Mouse (Mus musculus) frontal cortex, postnatal 25 days (tissue): ENCODE measurements at regions not wholly inside any gene's neighbourhood (a gene's known extent, or its start where the extent isn't known, plus 50 kb on each side); places are given as distances from the start of the nearest gene placed in this dataset.

Experiments
- DNase-seq, 2 experiments: peaks; one replicate each; pipeline ENCODE4 v3.0.0; 2022; ENCODE audit warnings: low spot score in 2 of 2

DNA sequence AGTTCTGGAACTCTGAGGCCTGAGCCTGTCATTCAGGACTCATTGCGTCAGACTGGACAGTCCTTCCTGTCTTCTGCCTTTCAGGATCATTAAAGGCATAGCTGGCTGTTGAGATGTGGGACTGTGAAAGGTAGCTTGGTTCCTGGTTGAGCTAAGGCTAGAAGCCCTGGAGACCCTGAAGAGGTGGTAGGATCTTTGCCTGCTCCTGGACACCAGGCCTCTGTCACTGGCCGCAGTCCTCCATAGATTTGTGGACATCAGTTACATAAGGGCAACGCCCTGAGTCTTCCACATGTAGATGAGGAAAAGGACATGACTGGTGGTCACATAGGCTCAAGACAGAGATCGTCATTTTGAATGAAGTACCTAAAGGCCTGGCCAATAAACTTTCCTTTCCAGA, 127.9 kb downstream of the Opa1 start:
- DNase-seq: no peak

- no peak for DNase-seq
Observed at GRCm38 (mm10) chr16:29707656-29708055, 128.5 kb downstream of the Opa1 start.

DNA sequence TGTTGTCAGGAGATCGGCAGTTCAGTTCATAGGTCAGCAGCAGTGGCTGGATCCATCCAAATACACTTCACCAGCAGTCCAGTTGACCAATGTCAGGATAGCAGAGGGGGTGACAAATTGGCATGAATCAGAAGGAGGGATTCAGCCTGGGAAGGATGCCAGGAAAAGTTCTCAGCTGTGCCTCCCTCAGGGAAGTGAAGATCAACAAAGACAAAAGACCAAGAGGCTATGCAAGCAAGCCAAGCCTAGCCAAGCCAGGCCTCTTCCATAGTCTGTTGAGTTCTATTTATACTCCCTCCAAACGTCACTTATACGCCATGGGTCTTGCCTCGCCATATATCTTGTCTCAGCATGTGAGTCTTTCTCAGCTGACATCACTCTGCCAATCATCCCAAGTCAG, 129.9 kb downstream of the Opa1 start:
- DNase-seq: no peak

DNA sequence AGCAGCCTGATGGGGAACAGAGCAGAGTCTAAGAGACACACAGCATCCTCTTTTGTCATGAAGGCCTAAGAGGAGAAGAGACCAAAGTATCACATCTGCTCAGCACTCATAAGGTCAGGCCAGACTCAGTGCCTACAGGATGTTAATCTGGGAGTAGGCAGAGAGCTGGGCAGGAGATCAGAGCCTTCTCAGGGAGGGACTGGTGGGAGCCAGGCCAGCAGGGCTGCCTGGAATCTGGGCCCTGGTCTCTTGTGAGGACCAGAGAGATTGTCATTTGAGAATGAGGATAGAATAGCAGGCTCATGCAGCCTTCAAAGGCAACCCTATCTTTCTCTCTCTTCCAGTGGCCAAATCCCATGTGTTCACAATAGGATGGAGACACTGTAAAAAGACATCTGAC, 132.3 kb downstream of the Opa1 start:
- DNase-seq: no peak

DNA sequence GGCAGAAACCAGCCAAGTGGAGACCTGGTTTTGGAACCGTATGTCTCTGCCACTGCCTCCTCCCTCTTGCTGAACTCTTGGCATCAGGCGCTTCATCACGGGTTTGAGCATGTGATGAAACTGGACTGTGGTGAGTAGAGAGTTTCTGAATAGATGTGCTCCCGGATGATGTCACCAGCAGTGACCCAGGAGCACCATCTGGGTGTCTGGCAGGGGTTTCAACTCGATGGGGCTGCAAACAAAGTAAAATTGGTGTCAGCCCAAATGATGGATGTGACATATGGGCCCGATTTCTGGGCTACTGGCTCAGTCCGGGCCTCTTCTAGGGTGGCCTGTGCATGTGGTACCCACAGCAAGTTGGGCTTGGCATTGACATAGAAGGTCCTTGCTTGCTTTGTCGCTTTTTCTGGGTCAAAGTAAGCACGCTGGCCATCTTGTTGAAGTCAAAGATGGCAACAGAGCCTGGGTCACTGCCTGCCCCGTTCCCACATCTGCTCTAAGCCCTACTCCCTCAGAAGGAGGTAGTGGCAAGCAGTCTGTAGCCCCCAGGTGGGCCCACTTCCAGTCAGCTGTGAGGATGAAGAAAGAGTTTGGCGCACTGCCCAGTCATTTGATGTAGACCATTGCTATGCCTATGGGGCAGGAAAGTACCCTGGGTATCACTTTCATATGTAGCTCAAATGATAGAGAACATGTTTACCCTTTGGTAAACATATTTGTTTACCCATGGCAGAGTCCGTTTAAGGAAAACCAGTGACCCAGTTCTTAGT, 133.0 kb downstream of the Opa1 start:
- no peak for DNase-seq

- DNase-seq: no peak
Observed at GRCm38 (mm10) chr16:29714612-29715127, 135.5 kb downstream of the Opa1 start.

DNA sequence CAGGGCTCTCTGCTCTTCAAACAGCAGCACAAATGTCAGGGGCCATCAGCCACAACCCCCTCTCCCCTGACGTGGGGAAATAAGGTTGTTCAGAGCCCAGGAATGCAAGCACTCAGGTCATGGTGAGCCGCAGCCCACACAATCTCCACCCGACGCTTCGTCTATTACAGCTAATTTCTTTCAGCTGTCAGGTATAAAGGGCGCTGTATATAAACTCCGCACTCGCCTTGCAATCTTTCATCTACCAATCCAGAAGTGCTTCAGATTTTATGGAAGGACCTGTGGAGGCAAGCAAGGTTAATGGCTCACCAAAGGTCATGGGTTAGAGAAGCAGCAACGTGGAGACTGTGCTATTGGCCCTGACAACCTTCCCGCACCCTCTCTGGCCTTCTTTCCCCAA, 139.8 kb downstream of the Opa1 start:
- DNase-seq: no peak

DNA sequence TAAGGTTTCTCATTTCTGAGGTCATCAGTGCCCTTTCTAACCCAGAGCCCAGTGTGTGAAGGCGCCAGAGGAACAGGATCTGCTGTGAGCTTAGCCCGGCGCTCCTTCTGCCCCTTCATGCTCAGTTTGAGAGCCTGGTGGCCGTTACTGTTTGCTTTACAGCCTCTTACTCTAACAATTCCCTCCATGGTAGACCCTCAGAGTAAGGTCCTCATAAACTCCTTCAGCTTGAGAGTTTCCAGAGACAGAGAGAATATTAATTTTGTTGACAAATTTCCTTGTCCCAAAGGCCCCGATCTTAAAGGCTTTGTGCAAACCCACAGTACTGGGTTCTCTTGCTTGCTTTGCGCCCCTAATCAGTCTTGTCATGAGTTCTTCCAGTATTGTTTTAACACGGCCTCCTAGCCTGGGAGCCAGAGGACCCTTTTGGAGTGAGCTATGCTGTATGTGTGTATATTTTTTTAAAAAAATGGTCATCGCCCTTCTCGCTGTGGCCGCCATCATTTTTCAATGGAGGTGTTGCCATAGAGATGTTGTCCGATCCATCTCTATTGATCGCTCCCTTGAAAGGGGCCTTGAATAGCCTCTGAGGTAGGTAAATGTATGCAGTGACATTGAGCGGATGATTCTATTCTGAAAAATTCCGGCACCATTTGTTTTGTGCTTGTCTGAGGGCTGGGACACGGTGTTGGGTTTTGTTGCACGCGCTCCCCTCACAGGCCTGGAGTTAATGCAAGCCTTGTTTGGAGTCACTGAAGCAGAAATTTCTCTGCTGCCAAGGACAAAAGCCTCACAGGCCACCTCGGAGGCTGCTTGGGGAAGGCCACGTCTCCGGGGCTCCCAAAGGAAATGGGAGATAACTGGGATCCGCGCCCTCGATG, 140.7 kb downstream of the Opa1 start:
- no peak for DNase-seq

- DNase-seq: no peak
Observed at GRCm38 (mm10) chr16:29725153-29725552, 146.0 kb downstream of the Opa1 start.

DNA sequence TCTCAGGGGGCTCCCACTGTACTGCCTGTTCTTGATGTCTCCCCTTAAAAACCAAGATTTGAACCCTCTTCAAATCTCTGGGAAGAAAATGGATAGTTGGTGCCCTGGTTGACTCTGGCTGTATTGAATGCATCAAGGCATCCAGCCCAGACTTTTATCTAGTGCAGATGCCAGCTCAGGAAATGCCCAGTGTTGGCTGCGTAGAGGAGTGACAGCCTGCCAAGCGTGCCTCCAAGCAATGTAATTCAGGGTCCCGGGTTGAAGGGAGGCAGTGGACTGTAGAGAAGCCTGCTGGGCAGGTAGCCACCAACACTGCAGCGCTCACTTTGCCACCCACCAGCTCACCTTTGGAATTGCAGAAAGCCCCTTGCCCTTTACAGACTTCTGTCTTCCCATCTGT, 146.4 kb downstream of the Opa1 start:
- no peak for DNase-seq

DNA sequence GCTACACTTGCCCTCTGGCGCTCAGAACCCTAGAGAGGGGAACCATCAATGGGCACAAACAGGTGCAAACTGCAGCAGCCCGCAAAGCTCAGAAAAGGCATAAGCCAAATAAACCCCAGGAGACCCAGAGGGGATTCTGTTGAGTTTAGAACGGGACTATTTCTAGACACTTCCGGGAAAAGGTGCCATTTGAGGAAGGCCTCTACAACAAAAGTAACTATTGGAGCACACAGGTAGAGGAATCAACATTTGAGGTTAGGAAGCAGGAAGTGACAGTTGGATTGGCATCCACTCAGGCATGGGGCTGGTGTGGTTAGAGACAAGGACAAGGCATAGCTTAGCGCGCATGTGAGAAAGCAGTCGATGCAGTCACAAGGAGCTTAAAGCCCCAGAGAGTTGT, 148.3 kb downstream of the Opa1 start:
- DNase-seq: no peak

DNA sequence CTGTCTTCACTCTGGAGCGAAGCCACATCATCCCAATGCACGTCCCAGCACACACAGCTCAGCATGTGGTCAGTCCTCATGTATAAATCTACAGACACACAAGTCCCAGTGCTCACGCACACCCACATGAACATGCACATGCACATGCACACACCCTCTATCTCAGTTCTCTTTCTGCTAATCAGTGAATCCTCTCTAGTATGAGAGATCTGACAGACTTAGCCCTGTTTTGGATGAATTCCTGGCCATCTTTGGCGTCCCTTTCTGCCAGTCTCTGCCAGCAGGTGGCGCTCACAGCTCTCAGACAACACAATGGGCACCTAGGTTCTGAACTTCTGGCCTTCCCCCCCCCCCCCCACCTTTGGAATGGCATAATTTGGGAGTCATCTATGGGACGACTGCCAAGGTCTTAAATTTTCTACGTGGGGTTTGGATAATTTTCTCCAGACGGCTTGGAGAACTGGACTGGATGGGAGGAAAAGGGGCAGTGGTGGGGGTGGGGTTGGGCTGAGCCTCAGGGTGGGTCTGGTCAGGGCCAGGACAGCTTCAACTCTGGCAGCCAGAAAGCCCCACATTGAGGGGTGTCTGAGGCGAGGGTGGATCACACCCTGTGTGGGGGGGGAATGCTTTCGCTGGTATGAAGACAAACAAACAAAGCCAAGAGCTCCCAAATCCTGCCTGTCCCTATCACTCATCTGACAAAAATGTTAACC, 149.8 kb downstream of the Opa1 start:
- DNase-seq: peak; percentile 77 to 88

DNA sequence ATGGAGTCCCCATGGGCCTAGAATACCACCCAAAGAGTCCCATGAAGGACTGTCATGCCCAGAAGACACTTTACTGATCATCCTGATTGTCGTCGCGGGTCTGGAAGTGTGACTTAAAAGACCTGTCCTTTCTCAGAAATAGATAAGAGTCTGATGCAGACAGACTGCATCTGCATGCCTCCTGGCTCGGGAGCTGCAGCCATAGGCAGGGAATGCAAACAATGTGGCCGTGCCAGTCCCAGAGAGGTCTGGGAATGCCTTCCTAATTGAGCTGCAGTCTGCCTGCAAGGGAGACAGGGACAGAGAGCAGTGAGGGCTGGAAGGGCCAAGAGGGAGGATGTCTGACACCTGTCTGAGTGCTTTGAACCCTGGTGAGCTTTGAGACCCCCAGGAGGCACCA, 150.9 kb downstream of the Opa1 start:
- no peak for DNase-seq

DNA sequence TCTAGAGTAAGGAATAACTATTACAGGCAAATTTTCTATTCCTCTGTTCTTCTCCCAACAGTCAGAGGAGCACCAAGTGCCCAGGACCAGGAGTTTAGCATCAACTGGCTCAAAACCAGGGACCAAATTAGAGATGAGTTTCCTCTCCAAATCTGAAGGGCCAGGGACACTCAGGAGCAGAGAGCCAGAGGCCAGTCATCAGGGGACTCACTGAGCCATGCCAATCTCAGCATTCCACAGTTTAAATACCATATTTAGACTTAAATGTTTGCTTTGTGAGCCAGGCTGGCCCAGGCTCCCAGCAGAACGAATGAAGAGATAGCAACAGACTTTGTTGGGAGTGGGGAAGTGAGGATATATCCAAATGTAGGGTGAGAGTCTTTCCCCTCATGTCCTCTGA, 153.8 kb downstream of the Opa1 start:
- DNase-seq: no peak

- no peak for DNase-seq
Observed at GRCm38 (mm10) chr16:29733847-29734246, 154.7 kb downstream of the Opa1 start.

- DNase-seq: peak in 1 of 2 experiments; percentile 52
Observed at GRCm38 (mm10) chr16:29734324-29734723, 155.2 kb downstream of the Opa1 start.

- peak in 1 of 2 experiments; percentile 22 for DNase-seq
Observed at GRCm38 (mm10) chr16:29734738-29735250, 155.7 kb downstream of the Opa1 start.

DNA sequence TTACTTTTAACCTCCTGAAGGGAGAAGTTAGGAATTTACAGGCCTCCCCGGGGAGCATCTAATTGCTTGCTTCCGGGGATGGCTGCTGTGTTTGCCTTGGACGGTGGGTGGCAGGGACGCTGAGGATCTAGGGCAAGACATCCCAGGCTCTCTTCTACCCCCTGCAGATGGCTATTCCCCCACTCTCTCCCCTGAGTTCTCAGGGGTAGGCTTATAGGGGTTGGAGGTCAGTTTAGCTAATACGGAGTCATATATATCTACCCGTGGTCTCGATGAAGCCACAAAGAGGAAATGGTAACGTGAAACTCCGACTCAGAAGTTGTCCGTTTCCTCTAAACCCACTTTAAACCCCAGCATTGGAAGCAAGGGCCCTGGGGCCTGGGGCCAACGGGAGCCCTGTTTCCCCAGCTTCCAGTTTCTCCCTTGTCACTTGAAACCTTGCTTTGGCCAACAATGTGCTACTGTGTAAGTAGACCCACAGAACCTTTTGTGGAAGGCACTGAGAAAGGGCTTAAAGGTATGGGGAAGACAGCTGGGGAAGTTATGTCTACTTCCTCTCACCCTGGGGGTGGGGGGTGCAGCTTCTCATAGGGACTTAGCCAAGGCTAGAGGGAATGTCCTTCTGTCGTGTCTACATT, 156.4 kb downstream of the Opa1 start:
- no peak for DNase-seq

GRCm38 (mm10) chr16:29736211-29736610, 157.1 kb downstream of the Opa1 start:
- DNase-seq: no peak

DNA sequence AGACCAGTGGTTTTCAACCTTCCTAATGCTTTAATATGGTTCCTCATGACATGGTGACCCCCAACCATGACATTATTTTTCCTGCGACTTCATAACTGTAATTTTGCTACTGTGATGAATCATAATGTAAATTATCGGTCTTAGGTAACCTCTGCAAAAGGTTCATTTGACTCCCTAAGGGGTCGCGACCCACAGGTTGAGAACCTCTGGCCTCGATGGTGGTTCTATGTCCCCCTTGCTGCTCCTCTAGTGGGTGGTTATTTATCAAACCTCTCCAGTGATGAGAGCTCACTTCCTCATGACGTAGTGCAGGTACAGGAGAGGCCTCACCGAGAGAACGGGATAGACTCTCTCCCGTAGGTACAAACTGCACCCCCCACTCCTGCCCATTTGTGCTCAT, 158.9 kb downstream of the Opa1 start:
- DNase-seq: no peak

DNA sequence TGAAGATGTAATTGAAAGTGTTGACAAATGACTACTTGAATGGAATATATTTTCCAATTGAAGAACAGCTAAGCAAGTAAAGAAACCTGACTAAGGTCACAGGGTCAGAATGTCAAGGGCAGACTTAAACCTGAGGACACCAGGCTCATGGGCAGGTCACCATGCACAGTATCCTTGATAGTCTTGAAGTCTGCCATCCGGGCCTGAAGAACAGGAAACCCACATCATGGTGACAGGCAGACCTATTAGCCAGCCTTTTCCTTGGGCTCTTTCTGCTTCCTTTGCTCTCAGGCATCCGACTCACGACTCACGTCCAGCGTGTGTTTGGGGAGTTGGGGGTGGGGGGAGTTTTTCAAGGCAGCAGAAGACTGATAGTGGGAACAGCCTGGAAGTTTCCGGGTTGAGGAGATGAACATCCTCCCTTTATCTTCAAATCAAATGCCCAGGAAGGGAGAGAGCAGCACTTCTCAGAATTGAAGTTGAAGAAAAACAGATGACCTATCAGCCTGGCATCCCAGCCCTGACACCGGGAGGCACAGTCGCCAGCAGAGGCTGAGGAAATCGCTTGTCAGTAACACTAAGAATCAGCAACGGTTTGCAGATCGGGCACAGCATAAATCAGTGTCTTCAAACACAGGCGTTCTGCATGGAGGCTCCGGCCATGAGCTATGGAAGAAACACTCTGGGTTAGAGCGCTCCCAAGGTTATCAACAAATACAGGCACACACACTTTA, 163.5 kb downstream of the Opa1 start:
- no peak for DNase-seq
